In the genomic region with DNA sequence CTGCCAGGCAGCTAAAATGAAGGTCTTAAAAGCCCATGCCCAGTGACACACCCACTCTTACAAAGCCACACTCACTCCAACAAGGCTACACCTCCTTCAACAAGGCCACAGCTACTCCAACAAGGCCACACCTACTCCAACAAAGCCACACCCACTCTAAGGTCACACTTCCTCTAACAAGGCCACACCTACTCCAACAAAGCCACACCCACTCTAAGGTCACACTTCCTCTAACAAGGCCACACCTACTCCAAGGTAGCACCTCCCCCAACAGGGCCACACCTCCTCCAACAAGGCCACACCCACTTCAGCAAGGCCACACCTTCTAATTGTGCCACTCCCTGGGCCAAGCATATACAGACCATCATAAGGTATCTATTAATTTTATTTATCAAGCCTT, we compare ENCODE assay signal across 16 mouse cellular contexts. TPM values are rescaled to one million over a fixed set of nuclear protein-coding genes. Genes with fewer than 3 reads are reported as not detected.
DNase-seq lines count a peak whose midpoint lies in the region; ATAC-seq and TF ChIP-seq lines count a peak whose summit lies in the region.
"Not testable (repeated sequence)": the region's sequence is repeated elsewhere in the genome, so short reads cannot be mapped to it uniquely, and the experiment has no call there.
"Had no signal": no experiment of that assay in that cellular context is flagged by ENCODE, and none has a peak within 500 bp of the region (broad histone marks: within the 10 kb centered on the region; RNA-seq: fewer than 3 reads in every experiment).

No protein-coding gene starts in this region.

- not testable (repeated sequence) for H3K36me3 ChIP-seq in heart, embryonic 13.5 days; heart, embryonic 15.5 days; intestine, postnatal 0 days (ENCODE audit: control insufficient read depth, insufficient read depth)

- not testable (repeated sequence) for H3K4me3 ChIP-seq in heart, embryonic 13.5 days; heart, embryonic 15.5 days; intestine, postnatal 0 days (ENCODE audit: low read depth, low read length)

- ATAC-seq in granulocyte monocyte progenitor cell, adult 5-6 weeks (replicated peaks; ENCODE audit: poor library complexity, severe bottlenecking), result peak; percentile 48
- ATAC-seq in heart, embryonic 13.5 days (ENCODE audit: extremely low read depth, insufficient number of reproducible peaks, low FRiP score, low TSS enrichment); heart, embryonic 15.5 days (replicated peaks; ENCODE audit: insufficient number of reproducible peaks, insufficient read depth, low FRiP score, low read depth): not testable (repeated sequence)
- ATAC-seq in intestine, postnatal 0 days, result 0 out of 2 replicates have a peak, but pooled peaks have one; percentile 43
- ATAC-seq in megakaryocyte progenitor cell, adult 5-6 weeks (replicated peaks; ENCODE audit: poor library complexity), result peak; percentile 55; the same call in 1 of the 2 replicates

- TF ChIP-seq CTCF in intestine, postnatal 0 days (IDR thresholded peaks at IDR 0.05; ENCODE audit: low read depth), result not testable (repeated sequence)

- not testable (repeated sequence) for H3K9me3 ChIP-seq in heart, embryonic 13.5 days; heart, embryonic 15.5 days (replicated peaks); intestine, postnatal 0 days (ENCODE audit: control insufficient read depth)

- H3K4me1 ChIP-seq in heart, embryonic 13.5 days, result peaks cover 17% of the 10 kb centered on the region
- peaks cover 11% of the 10 kb centered on the region for H3K4me1 ChIP-seq in heart, embryonic 15.5 days (replicated peaks)
- not testable (repeated sequence) for H3K4me1 ChIP-seq in intestine, postnatal 0 days (replicated peaks; ENCODE audit: control insufficient read depth, insufficient read depth, low read length)

- H3K4me2 ChIP-seq in heart, embryonic 13.5 days; heart, embryonic 15.5 days; intestine, postnatal 0 days (replicated peaks; ENCODE audit: low read depth): not testable (repeated sequence)

- H3K9ac ChIP-seq in heart, embryonic 13.5 days; heart, embryonic 15.5 days; intestine, postnatal 0 days (ENCODE audit: low read depth, low read length): not testable (repeated sequence)

- H3K27me3 ChIP-seq in heart, embryonic 13.5 days (replicated peaks); heart, embryonic 15.5 days; intestine, postnatal 0 days (replicated peaks; ENCODE audit: control insufficient read depth, insufficient read depth, low read length): not testable (repeated sequence)

- H3K27ac ChIP-seq in heart, embryonic 13.5 days (replicated peaks), result peak overlapping the region; percentile 58; the same call in 1 of the 2 replicates
- 0 out of 2 replicates have a peak overlapping the region, but pooled peaks have one; percentile 27 for H3K27ac ChIP-seq in heart, embryonic 15.5 days
- not testable (repeated sequence) for H3K27ac ChIP-seq in intestine, postnatal 0 days (ENCODE audit: low read depth, low read length)

- peak; percentile 86 for DNase-seq in ES-CJ7 (ENCODE audit: low read depth, low spot score)
- peak; percentile 86 for DNase-seq in R1 (ENCODE audit: low read depth, low spot score)
- peak; percentile 18 for DNase-seq in lung, postnatal 10 days

RNA-seq across cellular contexts. Expression of gene Ccdc60, which starts 16.4 kb away (rescaled TPM):
- not detected in 2 replicates for total RNA-seq in granulocyte monocyte progenitor cell, adult 5-6 weeks (2014; fragmentation: Nextera tagmentation)
- total RNA-seq in granulocyte monocyte progenitor cell, adult 5-6 weeks (2017), result not detected in 2 replicates
- 0.37 and 0.59 TPM in 2 replicates for polyA plus RNA-seq in heart, embryonic 13.5 days (2015; fragmentation: Nextera tagmentation; extraction: Ambion mirVana)
- 0.23 and 0.63 TPM in 2 replicates for polyA plus RNA-seq in heart, embryonic 15.5 days (2015; fragmentation: Nextera tagmentation; extraction: Ambion mirVana)
- 0.72 and 0.77 TPM in 2 replicates for polyA plus RNA-seq in intestine, postnatal 0 days (2015; fragmentation: Nextera tagmentation; extraction: Ambion mirVana)
- not detected in 2 replicates for total RNA-seq in megakaryocyte progenitor cell, adult 5-6 weeks (2015)
- 0.07 TPM in 1 of 2 replicates, not detected in the other for total RNA-seq in megakaryocyte progenitor cell, adult 5-6 weeks (2017)
- total RNA-seq: adrenal gland, adult 18-20 months; adrenal gland, adult 8-10 months; adrenal gland, postnatal 14 days; adrenal gland, postnatal 36 days; CH12.LX; G1E had no signal
- polyA plus RNA-seq: activated CD4-positive, CD25-positive, alpha-beta regulatory T cell, adult 4 months; G1E; Patski had no signal

Comparison
In these comparisons a context has a peak if more than half of its experiments do, and no peak if none do; other contexts are left out.
1. DNase-seq: peak in every context shown above with its lines; median percentile 86 in ES-CJ7; 86 in R1; 18 in lung, postnatal 10 days.